Mouse (Mus musculus) heart, adult 8-10 months (tissue): Measurements from ENCODE around the gene Smtnl1. TPM values are rescaled to one million over a fixed set of nuclear protein-coding genes. Genes with fewer than 3 reads are reported as not detected.

Experiments used
- total RNA-seq, 4 experiments: library from RNA; stranded (reverse); gene quantifications; 2 replicates each; pipeline ENCODE4 v1.2.4; 2022

Gene Smtnl1
- total RNA-seq, 4 experiments from 2014 or later = 0.14 to 0.16 TPM; not detected in 2

Other genes with a start within 250 kb of the Smtnl1 start
- gene Ctnnd1, start 171.9 kb downstream of the Smtnl1 start, total RNA-seq = 10 to 100 TPM; 47.1 to 62.3 (median 51.3) TPM
- gene Btbd18, start 163.6 kb downstream of the Smtnl1 start, total RNA-seq = not detected
- 10 to 100 TPM; 24.0 to 25.9 (median 24.0) TPM for gene Selenoh, start 151.9 kb downstream of the Smtnl1 start, total RNA-seq
- gene Gm28635, start 144.6 kb downstream of the Smtnl1 start, total RNA-seq = 1 to 10 TPM; 2.7 to 9.6 (median 4.9) TPM
- gene Med19, start 144.2 kb downstream of the Smtnl1 start, total RNA-seq = 10 to 100 TPM; 11.5 to 13.4 (median 12.8) TPM
- gene Tmx2, start 143.5 kb downstream of the Smtnl1 start, total RNA-seq = 100 to 1,000 TPM in 3 of 4 experiments, 10 to 100 TPM in 1; 95.0 to 143 (median 120) TPM
- 10 to 100 TPM; 59.4 to 67.2 (median 63.7) TPM for gene Zdhhc5, start 107.5 kb downstream of the Smtnl1 start, total RNA-seq
- gene Clp1, start 95.3 kb downstream of the Smtnl1 start, total RNA-seq = 1 to 10 TPM; 4.0 to 6.5 (median 4.6) TPM
- gene Ypel4, start 88.6 kb downstream of the Smtnl1 start, total RNA-seq = under 1 TPM; 0.46 to 0.84 (median 0.50) TPM
- gene Gm19426, start 79.0 kb downstream of the Smtnl1 start, total RNA-seq = 1 to 10 TPM; 1.2 to 1.8 (median 1.4) TPM
- gene Serping1, start 47.2 kb downstream of the Smtnl1 start, total RNA-seq = 10 to 100 TPM; 58.4 to 76.5 (median 69.2) TPM
- gene Ube2l6, start 23.8 kb downstream of the Smtnl1 start, total RNA-seq = 10 to 100 TPM; 11.8 to 37.6 (median 13.6) TPM
- gene Timm10, start 4.3 kb upstream of the Smtnl1 start, total RNA-seq = 100 to 1,000 TPM; 119 to 134 (median 122) TPM
- gene Slc43a1, start 16.2 kb upstream of the Smtnl1 start, total RNA-seq = 1 to 10 TPM; 1.6 to 2.8 (median 2.2) TPM
- 1 to 10 TPM; 1.6 to 3.9 (median 2.3) TPM for gene Rtn4rl2, start 64.1 kb upstream of the Smtnl1 start, total RNA-seq
- 10 to 100 TPM; 60.6 to 71.4 (median 66.2) TPM for gene Slc43a3, start 113.9 kb upstream of the Smtnl1 start, total RNA-seq
- gene Prg2, start 157.8 kb upstream of the Smtnl1 start, total RNA-seq = not detected
- gene Prg3, start 165.6 kb upstream of the Smtnl1 start, total RNA-seq = not detected
- 10 to 100 TPM; 35.3 to 42.5 (median 38.4) TPM for gene Ssrp1, start 214.6 kb upstream of the Smtnl1 start, total RNA-seq
- gene P2rx3, start 214.8 kb upstream of the Smtnl1 start, total RNA-seq = under 1 TPM; 0.22 to 0.83 (median 0.62) TPM
- 10 to 100 TPM; 40.7 to 60.5 (median 54.9) TPM for gene Tnks1bp1, start 225.4 kb upstream of the Smtnl1 start, total RNA-seq